Mouse (Mus musculus): Measurements from ENCODE around the gene Epha6. TPM values are rescaled to one million over a fixed set of nuclear protein-coding genes. Genes with fewer than 3 reads are reported as not detected.

Epha6 gene
- polyA plus RNA-seq, 1 experiment from 2014 or later, result 0.16 TPM

DNA sequence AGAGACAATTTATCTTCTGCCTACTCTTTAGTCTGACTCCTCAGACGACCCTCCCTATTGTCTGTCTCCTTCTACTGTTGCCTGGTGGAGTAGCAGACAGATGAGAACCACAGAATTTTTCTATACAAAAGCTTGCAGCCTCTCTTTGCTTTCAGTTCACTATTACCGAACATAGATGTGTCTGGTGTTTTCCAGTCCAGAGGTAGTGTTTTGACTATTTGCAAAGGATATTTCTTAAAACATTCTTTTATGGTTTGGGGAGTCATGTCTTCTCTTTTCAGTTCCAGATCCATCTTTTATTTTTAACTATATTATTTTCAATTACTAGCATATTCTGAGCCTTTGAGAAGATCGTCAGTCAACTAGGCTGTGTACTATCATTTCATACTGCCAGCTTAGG, 989.7 kb downstream of the Epha6 start:
- Histone ChIP-seq H3K4me3 (replicated peaks) (no peak overlapping the region), H3K27ac (no peak overlapping the region), H3K36me3 (0 out of 2 replicates have a peak, but pooled peaks cover 7% of the 10 kb centered on the region), H3K4me2 (no peak overlapping the region), H3K27me3 (no peaks in the 10 kb centered on the region), H3K9me3 (replicated peaks) (no peaks in the 10 kb centered on the region), H3K9ac (no peak overlapping the region), H3K4me1 (no peaks in the 10 kb centered on the region)
- 79% methylated on average over 3 of the region's 3 CpGs for WGBS
- ATAC-seq (replicated peaks; ENCODE audit: low FRiP score), result no peak

DNA sequence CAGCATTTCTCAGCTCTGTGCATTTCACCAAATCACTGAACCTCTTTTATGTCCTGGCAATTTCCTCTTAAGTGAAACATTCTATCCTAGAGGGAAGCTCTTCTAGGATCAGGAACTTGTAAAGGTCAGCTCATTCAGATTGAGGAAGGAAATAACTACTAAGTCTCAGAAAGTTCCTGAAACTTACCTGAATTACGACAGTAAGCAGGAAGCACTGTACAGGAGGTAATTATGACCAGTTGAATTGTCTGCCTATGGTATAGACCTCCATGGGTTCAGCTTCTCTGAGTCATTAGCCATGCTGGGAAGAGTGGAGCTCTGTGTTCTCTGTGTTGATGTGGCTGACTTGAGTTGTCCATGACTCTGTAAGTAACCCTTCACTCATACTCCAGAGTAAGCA, 994.6 kb downstream of the Epha6 start:
- ATAC-seq (replicated peaks; ENCODE audit: low FRiP score), result no peak
- Histone ChIP-seq H3K27ac (no peak overlapping the region), H3K4me1 (no peaks in the 10 kb centered on the region), H3K4me2 (no peak overlapping the region), H3K27me3 (no peaks in the 10 kb centered on the region), H3K9me3 (replicated peaks) (no peaks in the 10 kb centered on the region), H3K4me3 (replicated peaks) (no peak overlapping the region), H3K9ac (no peak overlapping the region), H3K36me3 (0 out of 2 replicates have a peak, but pooled peaks cover 7% of the 10 kb centered on the region)
- 72% methylated on average over 1 of the region's 1 CpGs for WGBS

DNA sequence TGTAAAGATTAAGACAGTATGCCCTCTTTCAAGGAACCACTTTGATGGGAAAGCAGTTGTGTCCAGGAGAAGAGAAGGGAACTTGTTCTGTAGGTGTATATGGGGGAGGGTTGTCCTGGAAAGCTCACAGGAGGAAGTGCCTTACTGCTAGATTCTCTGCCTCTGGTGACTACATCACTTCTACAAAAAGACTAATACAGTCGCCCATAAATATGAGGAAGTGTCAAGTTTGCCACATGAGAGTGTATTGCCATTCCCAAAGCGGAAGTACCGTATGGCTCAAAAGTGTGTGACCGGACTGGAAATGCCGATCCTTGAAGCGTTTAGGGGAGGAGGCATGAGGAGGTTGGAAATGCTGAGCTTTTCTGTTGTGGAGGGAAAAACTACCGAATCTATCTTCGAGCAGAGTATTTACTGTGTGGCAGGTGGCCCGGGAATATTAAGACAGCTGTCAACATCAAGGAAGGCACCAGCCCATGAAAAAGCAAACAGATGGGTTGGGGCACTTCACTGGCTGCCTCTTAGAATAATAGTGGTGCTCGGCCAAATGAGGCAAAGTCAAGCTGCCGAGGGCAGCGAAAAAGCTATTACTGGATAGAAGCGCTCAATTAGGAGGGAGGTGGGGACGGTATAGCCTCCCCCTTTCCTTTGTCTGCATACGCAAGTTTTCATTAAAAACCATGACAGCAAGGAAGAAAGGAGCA, 1001.1 kb downstream of the Epha6 start:
- no peaks in the 10 kb centered on the region for H3K27me3 ChIP-seq
- peaks cover 14% of the 10 kb centered on the region for H3K4me1 ChIP-seq
- no peak overlapping the region for H3K9ac ChIP-seq
- no peaks in the 10 kb centered on the region for H3K36me3 ChIP-seq
- H3K4me3 ChIP-seq (replicated peaks), result 0 out of 2 replicates have a peak overlapping the region, but pooled peaks have one; percentile 2
- H3K9me3 ChIP-seq (replicated peaks), result 0 out of 2 replicates have a peak, but pooled peaks cover 2% of the 10 kb centered on the region
- peak overlapping the region; percentile 49 for H3K4me2 ChIP-seq
- WGBS, result 24% methylated on average over 15 of the region's 15 CpGs
- peak; percentile 31 for ATAC-seq (replicated peaks; ENCODE audit: low FRiP score)
- H3K27ac ChIP-seq, result peak overlapping the region; percentile 39; the same call in 1 of the 2 replicates

Small RNA genes lying within 50 kb of the gene (microRNA-seq; reads per million reads assigned to microRNA genes)
- gene Gm24755, result not detected
